Mouse (Mus musculus) limb, embryonic 12.5 days (tissue): ENCODE measurements around the gene Abhd12. TPM values are rescaled to one million over a fixed set of nuclear protein-coding genes. Genes with fewer than 3 reads are reported as not detected.
"Not testable (repeated sequence)": the region's sequence is repeated elsewhere in the genome, so short reads cannot be mapped to it uniquely, and the experiment has no call there.

Source experiments
- ATAC-seq: fragments of 200-750 bp; cut with Nextera tagmentation; 2 replicates; pipeline ENCODE4 v1.8.0; 2017; ENCODE audit warnings: low read depth, moderate TSS enrichment; ENCODE audit not compliant: insufficient number of reproducible peaks, insufficient read depth, low FRiP score, low TSS enrichment
- H3K27ac ChIP-seq: fragments of 300-500 bp; sonication (generic); 2 replicates; pipeline ENCODE4 v1.5.1; 2016; ENCODE audit warnings: mild to moderate bottlenecking, moderate library complexity
- H3K27me3 ChIP-seq: fragments of 300-500 bp; sonication (generic); 2 replicates; pipeline ENCODE4 v1.6.1; 2016; ENCODE audit warnings: mild to moderate bottlenecking, moderate library complexity
- H3K36me3 ChIP-seq: fragments of 300-500 bp; sonication (generic); 2 replicates; pipeline ENCODE4 v1.6.1; 2016; ENCODE audit warnings: mild to moderate bottlenecking, moderate library complexity
- H3K4me1 ChIP-seq: fragments of 300-500 bp; sonication (generic); replicated peaks from 2 replicates; pipeline ENCODE4 v1.6.1; 2016
- H3K4me2 ChIP-seq: fragments of 300-500 bp; sonication (generic); 2 replicates; pipeline ENCODE4 v1.6.1; 2016; ENCODE audit warnings: mild to moderate bottlenecking, moderate library complexity
- H3K4me3 ChIP-seq: fragments of 300-500 bp; sonication (generic); replicated peaks from 2 replicates; pipeline ENCODE4 v1.5.1; 2016; ENCODE audit warnings: mild to moderate bottlenecking
- H3K9ac ChIP-seq: fragments of 300-500 bp; sonication (generic); replicated peaks from 2 replicates; pipeline ENCODE4 v1.6.1; 2016; ENCODE audit warnings: mild to moderate bottlenecking, moderate library complexity
- H3K9me3 ChIP-seq: fragments of 300-500 bp; sonication (generic); 2 replicates; pipeline ENCODE4 v1.6.1; 2016; ENCODE audit warnings: mild to moderate bottlenecking, moderate library complexity
- WGBS: fragments of 180-500 bp; shearing (Covaris S2); methylation state at CpG from one replicate; pipeline ENCODE4 v1.1.7; 2016; 5-methylcytosine and 5-hydroxymethylcytosine counted together
- polyA plus RNA-seq: library from polyadenylated mRNA; unstranded; fragments of >200 nt; fragmentation: Nextera tagmentation; extraction: Ambion mirVana; gene quantifications from 2 replicates; pipeline ENCODE4 v1.2.1, GENCODE M21; 2016

Abhd12 gene
- polyA plus RNA-seq = 61.8 and 62.5 TPM in 2 replicates

GRCm38 (mm10) chr2:150904272-150904935, at the start of gene Abhd12:
Gene Abhd12 (minus strand): TSS chr2:150904741.
- H3K27me3 ChIP-seq = no peaks in the 10 kb centered on the region
- peak within 1 kb of the TSS; percentile 92 for H3K4me2 ChIP-seq
- H3K36me3 ChIP-seq = peaks cover 5% of the 10 kb centered on the region; the same call in 1 of the 2 replicates
- peak within 1 kb of the TSS; percentile 84 for H3K27ac ChIP-seq
- peak within 1 kb of the TSS; percentile 87 for H3K9ac ChIP-seq
- H3K4me3 ChIP-seq = peak within 1 kb of the TSS; percentile 91
- ATAC-seq = peak; percentile 96
- H3K9me3 ChIP-seq = no peaks in the 10 kb centered on the region
- H3K4me1 ChIP-seq = peaks cover 18% of the 10 kb centered on the region
- 0% methylated on average over 71 of the region's 72 CpGs for WGBS

- Histone ChIP-seq H3K9me3 (no peaks in the 10 kb centered on the region), H3K36me3 (peaks cover 76% of the 10 kb centered on the region), H3K4me3 (no peak overlapping the region), H3K4me2 (no peak overlapping the region), H3K9ac (no peak overlapping the region; the same call in 1 of the 2 replicates), H3K27me3 (no peaks in the 10 kb centered on the region), H3K27ac (no peak overlapping the region), H3K4me1 (no peaks in the 10 kb centered on the region)
- ATAC-seq = no peak
- 87% methylated on average over 2 of the region's 2 CpGs for WGBS
Measured at GRCm38 (mm10) chr2:150951201-150951600, 46.7 kb upstream of the Abhd12 start.

DNA sequence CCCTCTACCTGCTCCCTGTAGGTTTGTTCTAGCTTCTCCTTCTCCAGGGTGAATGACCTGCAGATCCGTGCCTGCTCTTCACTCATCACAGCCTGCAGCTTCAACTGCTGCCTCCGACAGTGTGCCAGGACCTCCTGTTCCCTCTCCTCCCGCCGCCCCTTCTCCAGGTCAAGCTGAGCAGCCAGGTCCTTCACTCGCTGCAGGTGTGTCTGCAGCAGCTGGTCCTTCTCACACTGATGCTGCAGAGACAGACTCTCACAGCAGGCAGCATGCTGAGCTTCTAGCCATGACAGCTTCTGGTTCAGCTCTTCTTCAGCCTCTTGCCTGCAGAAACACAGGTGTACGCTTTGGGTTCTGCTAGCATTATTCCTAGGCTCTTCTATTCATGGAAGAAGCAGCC, 45.5 kb upstream of the Abhd12 start:
- no peaks in the 10 kb centered on the region for H3K27me3 ChIP-seq
- H3K27ac ChIP-seq = no peak overlapping the region
- H3K36me3 ChIP-seq = peaks cover 70% of the 10 kb centered on the region
- H3K9ac ChIP-seq = no peak overlapping the region
- H3K4me1 ChIP-seq = no peaks in the 10 kb centered on the region
- H3K9me3 ChIP-seq = no peaks in the 10 kb centered on the region
- 90% methylated on average over 6 of the region's 6 CpGs for WGBS
- no peak for ATAC-seq
- no peak overlapping the region for H3K4me2 ChIP-seq
- no peak overlapping the region for H3K4me3 ChIP-seq

GRCm38 (mm10) chr2:150949652-150950051, 45.1 kb upstream of the Abhd12 start:
- peaks cover 70% of the 10 kb centered on the region for H3K36me3 ChIP-seq

DNA sequence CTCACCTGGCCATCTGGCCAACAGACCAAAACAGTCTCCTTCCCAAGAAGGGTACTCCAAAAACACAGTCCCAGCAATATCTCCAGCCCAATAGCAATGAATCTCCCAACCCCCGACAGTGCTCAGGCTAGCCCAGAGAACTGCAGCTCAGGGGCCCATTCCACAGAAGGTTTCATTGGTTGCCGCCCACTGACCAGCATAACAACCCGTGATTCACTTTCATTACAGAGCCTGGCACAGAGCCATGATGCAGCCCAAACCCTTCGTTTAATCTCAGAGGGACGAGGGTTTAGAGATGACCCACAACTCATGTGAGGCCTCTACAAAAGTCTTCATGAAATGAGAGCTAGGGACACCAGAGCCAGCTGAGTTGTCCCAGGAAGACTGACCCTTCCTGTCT, 44.2 kb upstream of the Abhd12 start:
- 91% methylated on average over 5 of the region's 5 CpGs for WGBS
- no peak overlapping the region for H3K4me2 ChIP-seq
- no peaks in the 10 kb centered on the region for H3K27me3 ChIP-seq
- H3K4me1 ChIP-seq = no peaks in the 10 kb centered on the region
- no peak overlapping the region for H3K4me3 ChIP-seq
- H3K9ac ChIP-seq = no peak overlapping the region
- no peaks in the 10 kb centered on the region for H3K9me3 ChIP-seq
- ATAC-seq = no peak
- H3K36me3 ChIP-seq = peaks cover 71% of the 10 kb centered on the region
- H3K27ac ChIP-seq = no peak overlapping the region

More at GRCm38 (mm10) chr2:150949652-150950051, 45.1 kb upstream of the Abhd12 start:
- 87% methylated on average over 3 of the region's 3 CpGs for WGBS
- Histone ChIP-seq H3K4me2 (no peak overlapping the region), H3K9me3 (no peaks in the 10 kb centered on the region), H3K27me3 (no peaks in the 10 kb centered on the region), H3K9ac (no peak overlapping the region), H3K4me3 (no peak overlapping the region), H3K4me1 (no peaks in the 10 kb centered on the region), H3K27ac (no peak overlapping the region)
- no peak for ATAC-seq

GRCm38 (mm10) chr2:150947880-150948611, 43.5 kb upstream of the Abhd12 start:
- not testable (repeated sequence) for H3K4me1 ChIP-seq, H3K27ac ChIP-seq, H3K9ac ChIP-seq, H3K9me3 ChIP-seq, H3K4me2 ChIP-seq, ATAC-seq, H3K4me3 ChIP-seq, H3K27me3 ChIP-seq
- 95% methylated on average over 12 of the region's 12 CpGs for WGBS
- peaks cover 71% of the 10 kb centered on the region for H3K36me3 ChIP-seq

DNA sequence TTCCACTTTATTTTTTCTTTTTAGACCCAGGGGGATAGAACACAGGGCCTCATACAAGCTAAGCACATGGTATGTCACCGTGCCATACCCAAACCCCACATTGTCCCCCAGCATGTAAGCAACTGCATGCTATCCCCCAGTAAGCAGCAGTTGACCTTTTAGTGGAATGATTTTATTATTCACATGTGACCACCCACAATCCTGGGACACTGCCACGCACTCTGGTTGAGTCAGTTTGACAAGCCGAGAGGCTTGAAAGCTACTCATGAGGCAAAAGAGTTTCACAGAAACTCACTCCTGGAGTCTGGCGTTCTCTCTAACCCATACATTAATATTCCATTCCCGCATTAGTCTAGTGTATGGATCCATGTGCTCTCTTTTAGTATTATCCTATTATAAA, 42.8 kb upstream of the Abhd12 start:
- not testable (repeated sequence) for H3K27me3 ChIP-seq, ATAC-seq, H3K9ac ChIP-seq, H3K9me3 ChIP-seq, H3K4me2 ChIP-seq, H3K27ac ChIP-seq, H3K4me3 ChIP-seq, H3K4me1 ChIP-seq
- H3K36me3 ChIP-seq = peaks cover 68% of the 10 kb centered on the region
- WGBS = 98% methylated on average over 5 of the region's 5 CpGs

DNA sequence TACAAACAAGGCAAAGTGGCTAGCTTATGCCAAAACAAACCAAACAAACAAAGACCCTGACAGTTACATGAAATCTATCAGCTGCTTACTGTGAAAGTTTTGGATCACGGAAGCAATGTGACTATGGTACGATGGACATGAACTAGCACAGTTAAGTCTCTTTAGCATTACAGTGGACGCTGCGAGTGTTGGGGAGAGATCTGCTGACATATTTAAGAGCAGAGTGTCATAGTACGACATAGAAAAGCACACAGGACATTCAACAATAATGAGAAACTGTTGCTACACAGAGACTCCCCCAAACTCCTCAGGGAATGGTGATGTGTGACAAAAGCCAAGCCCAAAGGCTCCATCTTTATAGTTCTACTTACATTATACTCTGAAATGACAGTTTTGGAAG, 39.5 kb upstream of the Abhd12 start:
- Histone ChIP-seq H3K4me1 (no peaks in the 10 kb centered on the region), H3K9me3 (no peaks in the 10 kb centered on the region), H3K27ac (no peak overlapping the region), H3K27me3 (no peaks in the 10 kb centered on the region), H3K4me2 (no peak overlapping the region), H3K36me3 (peaks cover 55% of the 10 kb centered on the region), H3K9ac (no peak overlapping the region), H3K4me3 (no peak overlapping the region)
- 95% methylated on average over 5 of the region's 5 CpGs for WGBS
- no peak for ATAC-seq

- Histone ChIP-seq H3K4me2 (no peak overlapping the region), H3K4me3 (no peak overlapping the region), H3K36me3 (peaks cover 70% of the 10 kb centered on the region), H3K27ac (no peak overlapping the region), H3K27me3 (no peaks in the 10 kb centered on the region), H3K9me3 (no peaks in the 10 kb centered on the region), H3K4me1 (no peaks in the 10 kb centered on the region), H3K9ac (no peak overlapping the region)
- ATAC-seq = no peak
- WGBS = 90% methylated on average over 4 of the region's 4 CpGs
Measured at GRCm38 (mm10) chr2:150934659-150935058, 30.1 kb upstream of the Abhd12 start.

- WGBS = 81% methylated on average over 19 of the region's 19 CpGs
- H3K4me1 ChIP-seq = no peaks in the 10 kb centered on the region
- H3K9ac ChIP-seq = no peak overlapping the region
- no peaks in the 10 kb centered on the region for H3K9me3 ChIP-seq
- H3K36me3 ChIP-seq = peaks cover 73% of the 10 kb centered on the region
- H3K4me2 ChIP-seq = no peak overlapping the region
- no peak overlapping the region for H3K4me3 ChIP-seq
- H3K27ac ChIP-seq = no peak overlapping the region
- H3K27me3 ChIP-seq = no peaks in the 10 kb centered on the region
- ATAC-seq = no peak
Measured at GRCm38 (mm10) chr2:150933482-150933881, 28.9 kb upstream of the Abhd12 start.

- Histone ChIP-seq H3K27ac (no peak overlapping the region), H3K4me2 (no peak overlapping the region), H3K9ac (no peak overlapping the region), H3K9me3 (no peaks in the 10 kb centered on the region), H3K27me3 (no peaks in the 10 kb centered on the region), H3K4me3 (no peak overlapping the region), H3K36me3 (peaks cover 75% of the 10 kb centered on the region), H3K4me1 (no peaks in the 10 kb centered on the region)
- WGBS = 74% methylated on average over 3 of the region's 3 CpGs
- ATAC-seq = no peak
Measured at GRCm38 (mm10) chr2:150930806-150931205, 26.3 kb upstream of the Abhd12 start.
